Mouse (Mus musculus) layer of hippocampus, postnatal 10 days (tissue): ENCODE data around the gene Phip. TPM values are rescaled to one million over a fixed set of nuclear protein-coding genes. Genes with fewer than 3 reads are reported as not detected.

Experiments
- DNase-seq, 2 experiments: peaks; one replicate each; pipeline ENCODE4 v3.0.0; 2021; ENCODE audit warnings: low spot score in 2 of 2
- long read RNA-seq: library from polyadenylated mRNA; stranded (forward); transcript quantifications from one replicate; pipeline ENCODE4 v2.0.0, GENCODE M21; 2023
- total RNA-seq, 2 experiments: library from RNA; stranded (reverse); gene quantifications; 2 replicates each; pipeline ENCODE4 v1.2.3; 2021

Gene Phip
- total RNA-seq, result 10 to 100 TPM; 57.0 to 64.1 TPM
- long read RNA-seq, partial matches to known transcripts, result 3 of 10 reads
- long read RNA-seq, other reads (novel, unspliced or antisense), result 6 of 10 reads

- peak; percentile 96 to 99 for DNase-seq
These were observed at the start of gene Phip for GRCm38 (mm10) chr9:82975342-82976215. Phip (minus strand) TSS chr9:82975516.

- no peak for DNase-seq
These were observed 48.4 kb upstream of the Phip start for GRCm38 (mm10) chr9:83023724-83024123.

- no peak for DNase-seq
These were observed 39.2 kb upstream of the Phip start for GRCm38 (mm10) chr9:83014516-83014915.

- no peak for DNase-seq
These were observed 33.0 kb upstream of the Phip start for GRCm38 (mm10) chr9:83008306-83008705.

- DNase-seq, result no peak
These were observed 26.0 kb upstream of the Phip start for GRCm38 (mm10) chr9:83001342-83001741.

GRCm38 (mm10) chr9:82997765-82998500, 22.6 kb upstream of the Phip start:
- no peak for DNase-seq

GRCm38 (mm10) chr9:82976936-82977335, 1.6 kb upstream of the Phip start:
- DNase-seq, result peak; percentile 11 to 39

- DNase-seq, result no peak
These were observed 903 bp upstream of the Phip start for GRCm38 (mm10) chr9:82976219-82976618.

GRCm38 (mm10) chr9:82974962-82975341, 364 bp downstream of the Phip start:
- no peak for DNase-seq

- peak; percentile 78 to 86 for DNase-seq
These were observed 992 bp downstream of the Phip start for GRCm38 (mm10) chr9:82974187-82974861.

- DNase-seq, result peak in 1 of 2 experiments; percentile 17
These were observed 1.9 kb downstream of the Phip start for GRCm38 (mm10) chr9:82973321-82973892.

- DNase-seq, result no peak
These were observed 3.9 kb downstream of the Phip start for GRCm38 (mm10) chr9:82971433-82971832.

GRCm38 (mm10) chr9:82967076-82967621, 8.2 kb downstream of the Phip start:
- DNase-seq, result no peak

GRCm38 (mm10) chr9:82963981-82964380, 11.3 kb downstream of the Phip start:
- no peak for DNase-seq

- DNase-seq, result no peak
These were observed 14.0 kb downstream of the Phip start for GRCm38 (mm10) chr9:82961352-82961751.

- DNase-seq, result no peak
These were observed 20.0 kb downstream of the Phip start for GRCm38 (mm10) chr9:82955267-82955666.

- DNase-seq, result no peak
These were observed 23.0 kb downstream of the Phip start for GRCm38 (mm10) chr9:82952330-82952729.

GRCm38 (mm10) chr9:82951435-82952004, 23.8 kb downstream of the Phip start:
- DNase-seq, result no peak

- DNase-seq, result no peak
These were observed 68.1 kb downstream of the Phip start for GRCm38 (mm10) chr9:82907246-82907645.

GRCm38 (mm10) chr9:82888645-82889044, 86.7 kb downstream of the Phip start:
- DNase-seq, result no peak

- DNase-seq, result no peak
These were observed 91.1 kb downstream of the Phip start for GRCm38 (mm10) chr9:82884177-82884576.
